Mouse (Mus musculus): ENCODE data around the gene Col13a1.
A peak's percentile ranks its signal among the peaks of the same experiment; 100 is the strongest.

Gene Col13a1

GRCm38 (mm10) chr10:61905308-61905707 lies 73.6 kb downstream of the Col13a1 start:
- no peak for DNase-seq (ENCODE audit: low spot score in 2 of 2)

GRCm38 (mm10) chr10:61898116-61898515 lies 80.8 kb downstream of the Col13a1 start:
- DNase-seq (ENCODE audit: low spot score in 2 of 2), result no peak

- DNase-seq (ENCODE audit: low spot score in 2 of 2), result no peak
Measured at GRCm38 (mm10) chr10:61894564-61894963, 84.3 kb downstream of the Col13a1 start.

GRCm38 (mm10) chr10:61891138-61891537 lies 87.8 kb downstream of the Col13a1 start:
- no peak for DNase-seq (ENCODE audit: low spot score in 2 of 2)

- no peak for DNase-seq (ENCODE audit: low spot score in 2 of 2)
Measured at GRCm38 (mm10) chr10:61890294-61890693, 88.6 kb downstream of the Col13a1 start.

- no peak for DNase-seq (ENCODE audit: low spot score in 2 of 2)
Measured at GRCm38 (mm10) chr10:61879427-61879826, 99.5 kb downstream of the Col13a1 start.

GRCm38 (mm10) chr10:61877787-61878186 lies 101.1 kb downstream of the Col13a1 start:
- peak in 1 of 2 experiments; percentile 13 for DNase-seq (ENCODE audit: low spot score in 2 of 2)

GRCm38 (mm10) chr10:61869796-61870195 lies 109.1 kb downstream of the Col13a1 start:
- no peak for DNase-seq (ENCODE audit: low spot score in 2 of 2)

- DNase-seq (ENCODE audit: low spot score in 2 of 2), result no peak
Measured at GRCm38 (mm10) chr10:61866045-61866580, 112.8 kb downstream of the Col13a1 start.

GRCm38 (mm10) chr10:61859451-61859850 lies 119.5 kb downstream of the Col13a1 start:
- DNase-seq (ENCODE audit: low spot score in 2 of 2), result no peak

- DNase-seq (ENCODE audit: low spot score in 2 of 2), result no peak
Measured at GRCm38 (mm10) chr10:61855139-61855675, 123.7 kb downstream of the Col13a1 start.

GRCm38 (mm10) chr10:61852824-61853223 lies 126.1 kb downstream of the Col13a1 start:
- no peak for DNase-seq (ENCODE audit: low spot score in 2 of 2)

GRCm38 (mm10) chr10:61848553-61848952 lies 130.4 kb downstream of the Col13a1 start:
- DNase-seq (ENCODE audit: low spot score in 2 of 2), result no peak

GRCm38 (mm10) chr10:61845476-61845875 lies 133.4 kb downstream of the Col13a1 start:
- no peak for DNase-seq (ENCODE audit: low spot score in 2 of 2)

- no peak for DNase-seq (ENCODE audit: low spot score in 2 of 2)
Measured at GRCm38 (mm10) chr10:61844475-61844874, 134.4 kb downstream of the Col13a1 start.

GRCm38 (mm10) chr10:61842261-61842660 lies 136.6 kb downstream of the Col13a1 start:
- DNase-seq (ENCODE audit: low spot score in 2 of 2), result no peak

GRCm38 (mm10) chr10:61839326-61839725 lies 139.6 kb downstream of the Col13a1 start:
- no peak for DNase-seq (ENCODE audit: low spot score in 2 of 2)

- DNase-seq (ENCODE audit: low spot score in 2 of 2), result peak in 1 of 2 experiments; percentile 7
Measured at GRCm38 (mm10) chr10:61838769-61839168, 140.1 kb downstream of the Col13a1 start.

- DNase-seq (ENCODE audit: low spot score in 2 of 2), result no peak
Measured at GRCm38 (mm10) chr10:61837286-61837685, 141.6 kb downstream of the Col13a1 start.

- DNase-seq (ENCODE audit: low spot score in 2 of 2), result no peak
Measured at GRCm38 (mm10) chr10:61834288-61834687, 144.6 kb downstream of the Col13a1 start.

- no peak for DNase-seq (ENCODE audit: low spot score in 2 of 2)
Measured at GRCm38 (mm10) chr10:61832713-61833112, 146.2 kb downstream of the Col13a1 start.

- DNase-seq (ENCODE audit: low spot score in 2 of 2), result no peak
Measured at GRCm38 (mm10) chr10:61831741-61832140, 147.2 kb downstream of the Col13a1 start.

- DNase-seq (ENCODE audit: low spot score in 2 of 2), result no peak
Measured at GRCm38 (mm10) chr10:61831251-61831650, 147.7 kb downstream of the Col13a1 start.

GRCm38 (mm10) chr10:61830817-61831216 lies 148.1 kb downstream of the Col13a1 start:
- DNase-seq (ENCODE audit: low spot score in 2 of 2), result no peak

All from spleen, postnatal 36 days (tissue).